Mouse (Mus musculus): Measurements from ENCODE around the gene Stk11. TPM values are rescaled to one million over a fixed set of nuclear protein-coding genes. Genes with fewer than 3 reads are reported as not detected.

The Stk11 gene
- total RNA-seq, 1 experiment: 124 TPM

- Histone ChIP-seq H3K36me3 (ENCODE audit: control insufficient read depth, insufficient read depth, low read length, poor library complexity, severe bottlenecking) (peaks cover 24% of the 10 kb centered on the region), H3K4me1 (ENCODE audit: control insufficient read depth in 2 of 2, insufficient read depth in 2 of 2, low read length in 2 of 2, poor library complexity in 1 of 2) (peaks cover 9 to 21% of the 10 kb centered on the region in 2 experiments; a peak in 3 of 4 replicates), H3K27ac (ENCODE audit: insufficient read depth, low read depth, low read length, poor library complexity, severe bottlenecking) (no peak overlapping the region), H3K9me3 (ENCODE audit: control insufficient read depth, insufficient read depth, low read depth, low read length) (no peaks in the 10 kb centered on the region), H3K9ac (ENCODE audit: insufficient read depth, low read depth, low read length, poor library complexity, severe bottlenecking) (no peak overlapping the region), H3K4me3 (ENCODE audit: insufficient read depth in 1 of 2, low read depth in 1 of 2, low read length in 2 of 2, poor library complexity in 1 of 2, severe bottlenecking in 1 of 2) (no peak overlapping the region)
- in situ Hi-C loops (cut with MboI; ENCODE audit: low sequenced_read_pairs in 2 of 2, unreplicated experiment in 2 of 2): loop anchor here (10.0 kb wide), 2 partner anchors 75 to 205 kb away; partner anchors contain the start of gene Ndufs7 (in 1 of the 2)
- TF ChIP-seq CHD2 (IDR thresholded peaks at IDR 0.05; ENCODE audit: low read depth, low read length) (no peak), MAFK (IDR thresholded peaks at IDR 0.05; ENCODE audit: insufficient read depth, low read depth, low read length) (no peak), ZNF384 (IDR thresholded peaks at IDR 0.05; ENCODE audit: low read depth, low read length) (no peak), ZC3H11A (IDR thresholded peaks at IDR 0.05; ENCODE audit: borderline replicate concordance, low read depth, low read length) (no peak), HCFC1 (IDR thresholded peaks at IDR 0.05; ENCODE audit: borderline replicate concordance, insufficient read depth, low read length) (no peak)
- DNase-seq (ENCODE audit: low read depth, low spot score): no peak
Measured at GRCm38 (mm10) chr10:80170052-80170451, 54.4 kb downstream of the Stk11 start.

- no peak overlapping the region for H3K27ac ChIP-seq (ENCODE audit: insufficient read depth, low read depth, low read length, poor library complexity, severe bottlenecking)
- 0 out of 2 replicates have a peak overlapping the region, but pooled peaks have one; percentile 15 for H3K9ac ChIP-seq (ENCODE audit: insufficient read depth, low read depth, low read length, poor library complexity, severe bottlenecking)
- no peak overlapping the region for H3K4me3 ChIP-seq (ENCODE audit: insufficient read depth in 1 of 2, low read depth in 1 of 2, low read length in 2 of 2, poor library complexity in 1 of 2, severe bottlenecking in 1 of 2)
- TF ChIP-seq MAFK (IDR thresholded peaks at IDR 0.05; ENCODE audit: insufficient read depth, low read depth, low read length): no peak
- TF ChIP-seq ZNF384 (IDR thresholded peaks at IDR 0.05; ENCODE audit: low read depth, low read length): no peak
- H3K9me3 ChIP-seq (ENCODE audit: control insufficient read depth, insufficient read depth, low read depth, low read length): no peaks in the 10 kb centered on the region
- H3K4me1 ChIP-seq (ENCODE audit: control insufficient read depth in 2 of 2, insufficient read depth in 2 of 2, low read length in 2 of 2, poor library complexity in 1 of 2): peaks cover 6 to 17% of the 10 kb centered on the region in 2 experiments; a peak in 3 of 4 replicates
- no peak for DNase-seq (ENCODE audit: low read depth, low spot score)
- peaks cover 24% of the 10 kb centered on the region for H3K36me3 ChIP-seq (ENCODE audit: control insufficient read depth, insufficient read depth, low read length, poor library complexity, severe bottlenecking)
- in situ Hi-C loops (cut with MboI; ENCODE audit: low sequenced_read_pairs in 2 of 2, unreplicated experiment in 2 of 2): loop anchor here (10.0 kb wide), 2 partner anchors 74 to 204 kb away; partner anchors contain the start of gene Ndufs7 (in 1 of the 2)
Measured at GRCm38 (mm10) chr10:80170601-80171021, 55.0 kb downstream of the Stk11 start.

- Histone ChIP-seq H3K27ac (ENCODE audit: insufficient read depth, low read depth, low read length, poor library complexity, severe bottlenecking) (no peak overlapping the region), H3K4me1 (ENCODE audit: control insufficient read depth in 2 of 2, insufficient read depth in 2 of 2, low read length in 2 of 2, poor library complexity in 1 of 2) (peaks cover 6 to 13% of the 10 kb centered on the region in 2 experiments; a peak in 3 of 4 replicates), H3K36me3 (ENCODE audit: control insufficient read depth, insufficient read depth, low read length, poor library complexity, severe bottlenecking) (peaks cover 24% of the 10 kb centered on the region), H3K9me3 (ENCODE audit: control insufficient read depth, insufficient read depth, low read depth, low read length) (no peaks in the 10 kb centered on the region), H3K4me3 (ENCODE audit: insufficient read depth in 1 of 2, low read depth in 1 of 2, low read length in 2 of 2, poor library complexity in 1 of 2, severe bottlenecking in 1 of 2) (peak overlapping the region; percentile 15 to 80), H3K9ac (ENCODE audit: insufficient read depth, low read depth, low read length, poor library complexity, severe bottlenecking) (peak overlapping the region; percentile 87; the same call in 1 of the 2 replicates)
- in situ Hi-C loops (cut with MboI; ENCODE audit: low sequenced_read_pairs in 2 of 2, unreplicated experiment in 2 of 2): loop anchor here (10.0 kb wide), 2 partner anchors 74 to 204 kb away; partner anchors contain the start of gene Ndufs7 (in 1 of the 2)
- no peak for DNase-seq (ENCODE audit: low read depth, low spot score)
- no peak for TF ChIP-seq ZC3H11A (IDR thresholded peaks at IDR 0.05; ENCODE audit: borderline replicate concordance, low read depth, low read length)
- TF ChIP-seq HCFC1 (IDR thresholded peaks at IDR 0.05; ENCODE audit: borderline replicate concordance, insufficient read depth, low read length): no peak
- TF ChIP-seq CHD2 (IDR thresholded peaks at IDR 0.05; ENCODE audit: low read depth, low read length): no peak
- no peak for TF ChIP-seq MAFK (IDR thresholded peaks at IDR 0.05; ENCODE audit: insufficient read depth, low read depth, low read length)
- no peak for TF ChIP-seq ZNF384 (IDR thresholded peaks at IDR 0.05; ENCODE audit: low read depth, low read length)
Measured at GRCm38 (mm10) chr10:80171252-80171651, 55.6 kb downstream of the Stk11 start.

- Histone ChIP-seq H3K27ac (ENCODE audit: insufficient read depth, low read depth, low read length, poor library complexity, severe bottlenecking) (peak overlapping the region; percentile 96), H3K9ac (ENCODE audit: insufficient read depth, low read depth, low read length, poor library complexity, severe bottlenecking) (peak overlapping the region; percentile 87), H3K4me3 (ENCODE audit: insufficient read depth in 1 of 2, low read depth in 1 of 2, low read length in 2 of 2, poor library complexity in 1 of 2, severe bottlenecking in 1 of 2) (peak overlapping the region; percentile 80 to 81), H3K36me3 (ENCODE audit: control insufficient read depth, insufficient read depth, low read length, poor library complexity, severe bottlenecking) (peaks cover 24% of the 10 kb centered on the region), H3K9me3 (ENCODE audit: control insufficient read depth, insufficient read depth, low read depth, low read length) (no peaks in the 10 kb centered on the region), H3K4me1 (ENCODE audit: control insufficient read depth in 2 of 2, insufficient read depth in 2 of 2, low read length in 2 of 2, poor library complexity in 1 of 2) (peaks cover 5 to 11% of the 10 kb centered on the region in 2 experiments; a peak in 3 of 4 replicates)
- no peak for DNase-seq (ENCODE audit: low read depth, low spot score)
- in situ Hi-C loops (cut with MboI; ENCODE audit: low sequenced_read_pairs in 2 of 2, unreplicated experiment in 2 of 2): loop anchor here (10.0 kb wide), 2 partner anchors 73 to 203 kb away; partner anchors contain the start of gene Ndufs7 (in 1 of the 2)
- no peak for TF ChIP-seq ZC3H11A (IDR thresholded peaks at IDR 0.05; ENCODE audit: borderline replicate concordance, low read depth, low read length)
- no peak for TF ChIP-seq HCFC1 (IDR thresholded peaks at IDR 0.05; ENCODE audit: borderline replicate concordance, insufficient read depth, low read length)
Measured at GRCm38 (mm10) chr10:80171760-80172526, 56.3 kb downstream of the Stk11 start.
